Mouse (Mus musculus): ENCODE data around the gene Eid2. TPM values are rescaled to one million over a fixed set of nuclear protein-coding genes. Genes with fewer than 3 reads are reported as not detected.
A peak's percentile ranks its signal among the peaks of the same experiment; 100 is the strongest.

Gene Eid2
- polyA plus RNA-seq, 1 experiment from 2014 or later = 2.5 TPM

- ATAC-seq (ENCODE audit: low FRiP score, low read depth) = peak; percentile 69
- peak overlapping the region; percentile 93 for H3K27ac ChIP-seq
- peak overlapping the region; percentile 95 for H3K4me3 ChIP-seq
- H3K4me1 ChIP-seq = peaks cover 12% of the 10 kb centered on the region
- peak overlapping the region; percentile 82 for H3K4me2 ChIP-seq (replicated peaks)
- H3K27me3 ChIP-seq = no peaks in the 10 kb centered on the region
- H3K9ac ChIP-seq = peak overlapping the region; percentile 99
- peaks cover 34% of the 10 kb centered on the region for H3K36me3 ChIP-seq
- H3K9me3 ChIP-seq = no peaks in the 10 kb centered on the region
- 0% methylated on average over 60 of the region's 62 CpGs for WGBS
Measured at GRCm38 (mm10) chr7:28268042-28268531, 406 bp downstream of the Eid2 start.

- peak overlapping the region; percentile 95 for H3K4me3 ChIP-seq
- H3K36me3 ChIP-seq = peaks cover 38% of the 10 kb centered on the region
- 27% methylated on average over 16 of the region's 16 CpGs for WGBS
- peaks cover 12% of the 10 kb centered on the region for H3K4me1 ChIP-seq
- ATAC-seq (ENCODE audit: low FRiP score, low read depth) = no peak
- peak overlapping the region; percentile 93 for H3K27ac ChIP-seq
- peak overlapping the region; percentile 99 for H3K9ac ChIP-seq
- H3K4me2 ChIP-seq (replicated peaks) = peak overlapping the region; percentile 82
- no peaks in the 10 kb centered on the region for H3K9me3 ChIP-seq
- no peaks in the 10 kb centered on the region for H3K27me3 ChIP-seq
Measured at GRCm38 (mm10) chr7:28268576-28268975, 895 bp downstream of the Eid2 start.

GRCm38 (mm10) chr7:28269355-28269754 is 1.7 kb downstream of the Eid2 start:
- no peak for ATAC-seq (ENCODE audit: low FRiP score, low read depth)
- peaks cover 38% of the 10 kb centered on the region for H3K36me3 ChIP-seq
- peak overlapping the region; percentile 95; the same call in 1 of the 2 replicates for H3K4me3 ChIP-seq
- peak overlapping the region; percentile 82 for H3K4me2 ChIP-seq (replicated peaks)
- 95% methylated on average over 12 of the region's 12 CpGs for WGBS
- no peak overlapping the region for H3K27ac ChIP-seq
- no peaks in the 10 kb centered on the region for H3K27me3 ChIP-seq
- H3K4me1 ChIP-seq = peaks cover 12% of the 10 kb centered on the region
- no peaks in the 10 kb centered on the region for H3K9me3 ChIP-seq
- no peak overlapping the region for H3K9ac ChIP-seq

- Histone ChIP-seq H3K4me2 (replicated peaks) (no peak overlapping the region), H3K27me3 (no peaks in the 10 kb centered on the region), H3K27ac (no peak overlapping the region), H3K36me3 (peaks cover 38% of the 10 kb centered on the region), H3K4me1 (peaks cover 12% of the 10 kb centered on the region), H3K9ac (no peak overlapping the region), H3K4me3 (no peak overlapping the region), H3K9me3 (no peaks in the 10 kb centered on the region)
- no peak for ATAC-seq (ENCODE audit: low FRiP score, low read depth)
- 70% methylated on average over 3 of the region's 3 CpGs for WGBS
Measured at GRCm38 (mm10) chr7:28271761-28272160, 4.1 kb downstream of the Eid2 start.

- 57% methylated on average over 8 of the region's 8 CpGs for WGBS
- H3K4me3 ChIP-seq = no peak overlapping the region
Measured at GRCm38 (mm10) chr7:28277237-28277614, 9.5 kb downstream of the Eid2 start.

GRCm38 (mm10) chr7:28277615-28278278 is 10.1 kb downstream of the Eid2 start, which contains the start of gene Eid2b:
TSS of gene Eid2b (plus strand) at chr7:28277739.
- Histone ChIP-seq H3K27me3 (no peaks in the 10 kb centered on the region), H3K9ac (peak within 1 kb of the TSS; percentile 90), H3K27ac (peak within 1 kb of the TSS; percentile 63; the same call in 1 of the 2 replicates), H3K4me3 (peak within 1 kb of the TSS; percentile 70), H3K36me3 (peaks cover 7% of the 10 kb centered on the region), H3K4me2 (replicated peaks) (peak within 1 kb of the TSS; percentile 83), H3K4me1 (peaks cover 7% of the 10 kb centered on the region), H3K9me3 (no peaks in the 10 kb centered on the region)
- ATAC-seq (ENCODE audit: low FRiP score, low read depth) = peak; percentile 79
- 3% methylated on average over 68 of the region's 68 CpGs for WGBS

More at GRCm38 (mm10) chr7:28277237-28277614, 9.5 kb downstream of the Eid2 start:
- Histone ChIP-seq H3K9me3 (no peaks in the 10 kb centered on the region), H3K9ac (no peak overlapping the region), H3K27ac (no peak overlapping the region), H3K4me2 (replicated peaks) (no peak overlapping the region), H3K27me3 (no peaks in the 10 kb centered on the region), H3K36me3 (peaks cover 12% of the 10 kb centered on the region), H3K4me1 (peaks cover 7% of the 10 kb centered on the region)
- no peak for ATAC-seq (ENCODE audit: low FRiP score, low read depth)

GRCm38 (mm10) chr7:28278279-28278652 is 10.6 kb downstream of the Eid2 start:
- Histone ChIP-seq H3K9ac (peak overlapping the region; percentile 90), H3K4me1 (peaks cover 7% of the 10 kb centered on the region), H3K36me3 (peaks cover 2% of the 10 kb centered on the region), H3K9me3 (no peaks in the 10 kb centered on the region), H3K27me3 (no peaks in the 10 kb centered on the region), H3K4me2 (replicated peaks) (peak overlapping the region; percentile 83), H3K27ac (no peak overlapping the region), H3K4me3 (peak overlapping the region; percentile 70)
- WGBS = 89% methylated on average over 7 of the region's 7 CpGs
- no peak for ATAC-seq (ENCODE audit: low FRiP score, low read depth)

GRCm38 (mm10) chr7:28280630-28281029 is 12.9 kb downstream of the Eid2 start:
- no peak overlapping the region for H3K4me3 ChIP-seq
- ATAC-seq (ENCODE audit: low FRiP score, low read depth) = no peak
- H3K27ac ChIP-seq = no peak overlapping the region
- 77% methylated on average over 7 of the region's 7 CpGs for WGBS
- no peaks in the 10 kb centered on the region for H3K9me3 ChIP-seq
- H3K36me3 ChIP-seq = no peaks in the 10 kb centered on the region
- H3K4me1 ChIP-seq = peaks cover 7% of the 10 kb centered on the region
- H3K9ac ChIP-seq = no peak overlapping the region
- no peaks in the 10 kb centered on the region for H3K27me3 ChIP-seq
- H3K4me2 ChIP-seq (replicated peaks) = no peak overlapping the region

- Histone ChIP-seq H3K4me2 (replicated peaks) (peak overlapping the region; percentile 60), H3K9me3 (peaks cover 4% of the 10 kb centered on the region; the same call in 1 of the 2 replicates), H3K27me3 (peaks cover 87% of the 10 kb centered on the region), H3K36me3 (no peaks in the 10 kb centered on the region), H3K4me3 (peak overlapping the region; percentile 37), H3K27ac (no peak overlapping the region), H3K4me1 (peaks cover 14% of the 10 kb centered on the region; the same call in 1 of the 2 replicates), H3K9ac (peak overlapping the region; percentile 48)
- ATAC-seq (ENCODE audit: low FRiP score, low read depth) = no peak; the same call in 1 of the 2 replicates
- WGBS = under 1% methylated on average over 17 of the region's 18 CpGs
Measured at GRCm38 (mm10) chr7:28290165-28290564, 22.5 kb downstream of the Eid2 start.

GRCm38 (mm10) chr7:28290638-28291590 is 23.2 kb downstream of the Eid2 start, which contains the start of gene Selenov:
TSS of gene Selenov (minus strand) at chr7:28291186.
- Histone ChIP-seq H3K4me2 (replicated peaks) (peak within 1 kb of the TSS; percentile 60), H3K27ac (no peak within 1 kb of the TSS), H3K4me1 (peaks cover 14% of the 10 kb centered on the region; the same call in 1 of the 2 replicates), H3K9ac (peak within 1 kb of the TSS; percentile 48), H3K9me3 (peaks cover 4% of the 10 kb centered on the region; the same call in 1 of the 2 replicates), H3K27me3 (peaks cover 94% of the 10 kb centered on the region), H3K36me3 (no peaks in the 10 kb centered on the region), H3K4me3 (peak within 1 kb of the TSS; percentile 37)
- ATAC-seq (ENCODE audit: low FRiP score, low read depth) = peak; percentile 41; the same call in 1 of the 2 replicates
- 1% methylated on average over 52 of the region's 52 CpGs for WGBS

- Histone ChIP-seq H3K9me3 (no peaks in the 10 kb centered on the region), H3K9ac (peak overlapping the region; percentile 67), H3K27me3 (peaks cover 99% of the 10 kb centered on the region), H3K27ac (no peak overlapping the region), H3K36me3 (no peaks in the 10 kb centered on the region), H3K4me1 (peaks cover 14% of the 10 kb centered on the region; the same call in 1 of the 2 replicates), H3K4me3 (peak overlapping the region; percentile 53), H3K4me2 (replicated peaks) (peak overlapping the region; percentile 82)
- ATAC-seq (ENCODE audit: low FRiP score, low read depth) = peak; percentile 58; the same call in 1 of the 2 replicates
- 4% methylated on average over 60 of the region's 63 CpGs for whole genome bisulfite sequencing
Measured at GRCm38 (mm10) chr7:28294481-28294880, 26.8 kb downstream of the Eid2 start.

Data from limb, embryonic 13.5 days (tissue).